Mouse (Mus musculus) heart, postnatal 0 days (tissue): ENCODE measurements around the gene Gstt1.

Source experiments
- CTCF ChIP-seq: IDR thresholded peaks from 2 replicates; pipeline ENCODE4 v1.5.1; 2016; ENCODE audit warnings: antibody characterized with exemption, control low read depth, low read depth
- EP300 ChIP-seq: IDR thresholded peaks from 2 replicates; pipeline ENCODE4 v1.6.1; 2016; ENCODE audit warnings: antibody characterized with exemption, low read depth

GRCm38 (mm10) chr10:75819882-75820281 is 21.5 kb upstream of the Gstt1 start:
- TF ChIP-seq CTCF (no peak), EP300 (no peak)
